Mouse (Mus musculus): ENCODE data around the gene Btbd3.
"Not testable (repeated sequence)": the region's sequence is repeated elsewhere in the genome, so short reads cannot be mapped to it uniquely, and the experiment has no call there.

Gene Btbd3

GRCm38 (mm10) chr2:138279641-138280040, 23.3 kb downstream of the Btbd3 start:
- DNase-seq (ENCODE audit: low read depth, low spot score): no peak

- no peak for DNase-seq (ENCODE audit: low read depth, low spot score)
Measured at GRCm38 (mm10) chr2:138280225-138280711, 23.9 kb downstream of the Btbd3 start.

- DNase-seq (ENCODE audit: low read depth, low spot score): no peak
Measured at GRCm38 (mm10) chr2:138281550-138282201, 25.3 kb downstream of the Btbd3 start.

GRCm38 (mm10) chr2:138283372-138283771, 27.0 kb downstream of the Btbd3 start:
- DNase-seq (ENCODE audit: low read depth, low spot score): no peak

- no peak for DNase-seq (ENCODE audit: low read depth, low spot score)
Measured at GRCm38 (mm10) chr2:138283856-138284255, 27.5 kb downstream of the Btbd3 start.

GRCm38 (mm10) chr2:138285811-138286210, 29.4 kb downstream of the Btbd3 start:
- DNase-seq (ENCODE audit: low read depth, low spot score): no peak

- no peak for DNase-seq (ENCODE audit: low read depth, low spot score)
Measured at GRCm38 (mm10) chr2:138290154-138290553, 33.8 kb downstream of the Btbd3 start.

- no peak for DNase-seq (ENCODE audit: low read depth, low spot score)
Measured at GRCm38 (mm10) chr2:138294286-138294685, 37.9 kb downstream of the Btbd3 start.

- DNase-seq (ENCODE audit: low read depth, low spot score): no peak
Measured at GRCm38 (mm10) chr2:138306236-138306635, 49.9 kb downstream of the Btbd3 start.

GRCm38 (mm10) chr2:138315644-138316043, 59.3 kb downstream of the Btbd3 start:
- DNase-seq (ENCODE audit: low read depth, low spot score): no peak

GRCm38 (mm10) chr2:138320408-138320807, 64.0 kb downstream of the Btbd3 start:
- DNase-seq (ENCODE audit: low read depth, low spot score): no peak

- no peak for DNase-seq (ENCODE audit: low read depth, low spot score)
Measured at GRCm38 (mm10) chr2:138321041-138321481, 64.7 kb downstream of the Btbd3 start.

- no peak for DNase-seq (ENCODE audit: low read depth, low spot score)
Measured at GRCm38 (mm10) chr2:138322270-138323114, 66.1 kb downstream of the Btbd3 start.

GRCm38 (mm10) chr2:138326367-138326766, 70.0 kb downstream of the Btbd3 start:
- DNase-seq (ENCODE audit: low read depth, low spot score): no peak

GRCm38 (mm10) chr2:138334198-138334597, 77.8 kb downstream of the Btbd3 start:
- DNase-seq (ENCODE audit: low read depth, low spot score): not testable (repeated sequence)

- no peak for DNase-seq (ENCODE audit: low read depth, low spot score)
Measured at GRCm38 (mm10) chr2:138337886-138338494, 81.6 kb downstream of the Btbd3 start.

- no peak for DNase-seq (ENCODE audit: low read depth, low spot score)
Measured at GRCm38 (mm10) chr2:138338524-138338923, 82.2 kb downstream of the Btbd3 start.

GRCm38 (mm10) chr2:138355366-138355765, 99.0 kb downstream of the Btbd3 start:
- DNase-seq (ENCODE audit: low read depth, low spot score): no peak

- DNase-seq (ENCODE audit: low read depth, low spot score): no peak
Measured at GRCm38 (mm10) chr2:138362474-138362873, 106.1 kb downstream of the Btbd3 start.

GRCm38 (mm10) chr2:138365391-138365790, 109.0 kb downstream of the Btbd3 start:
- DNase-seq (ENCODE audit: low read depth, low spot score): no peak

- no peak for DNase-seq (ENCODE audit: low read depth, low spot score)
Measured at GRCm38 (mm10) chr2:138374556-138374955, 118.2 kb downstream of the Btbd3 start.

GRCm38 (mm10) chr2:138378855-138379254, 122.5 kb downstream of the Btbd3 start:
- DNase-seq (ENCODE audit: low read depth, low spot score): no peak
